Mouse (Mus musculus): Measurements from ENCODE around the gene Nr2f1.

Gene Nr2f1

GRCm38 (mm10) chr13:78198871-78199641 is 501 bp downstream of the Nr2f1 start:
- peak; percentile 68 for DNase-seq

- DNase-seq: peak; percentile 57
Measured at GRCm38 (mm10) chr13:78198391-78198870, 1.1 kb downstream of the Nr2f1 start.

- peak; percentile 72 for DNase-seq
Measured at GRCm38 (mm10) chr13:78197819-78198390, 1.7 kb downstream of the Nr2f1 start.

GRCm38 (mm10) chr13:78197286-78197818 is 2.2 kb downstream of the Nr2f1 start:
- peak; percentile 65 for DNase-seq

- DNase-seq: peak; percentile 19
Measured at GRCm38 (mm10) chr13:78196236-78196796, 3.2 kb downstream of the Nr2f1 start.

- no peak for DNase-seq
Measured at GRCm38 (mm10) chr13:78195601-78196115, 3.9 kb downstream of the Nr2f1 start.

GRCm38 (mm10) chr13:78194850-78195600 is 4.5 kb downstream of the Nr2f1 start:
- DNase-seq: peak; percentile 65

GRCm38 (mm10) chr13:78194135-78194849 is 5.3 kb downstream of the Nr2f1 start:
- peak; percentile 25 for DNase-seq

- peak; percentile 32 for DNase-seq
Measured at GRCm38 (mm10) chr13:78193211-78193610, 6.3 kb downstream of the Nr2f1 start.

- no peak for DNase-seq
Measured at GRCm38 (mm10) chr13:78189586-78189985, 10.0 kb downstream of the Nr2f1 start.

GRCm38 (mm10) chr13:78187833-78188232 is 11.7 kb downstream of the Nr2f1 start:
- DNase-seq: no peak

- no peak for DNase-seq
Measured at GRCm38 (mm10) chr13:78186340-78186946, 13.1 kb downstream of the Nr2f1 start.

GRCm38 (mm10) chr13:78184786-78185466 is 14.6 kb downstream of the Nr2f1 start:
- no peak for DNase-seq

- DNase-seq: no peak
Measured at GRCm38 (mm10) chr13:78183986-78184385, 15.6 kb downstream of the Nr2f1 start.

- DNase-seq: no peak
Measured at GRCm38 (mm10) chr13:78183004-78183403, 16.6 kb downstream of the Nr2f1 start.

- DNase-seq: peak; percentile 45
Measured at GRCm38 (mm10) chr13:78181930-78182558, 17.5 kb downstream of the Nr2f1 start.

- peak; percentile 69 for DNase-seq
Measured at GRCm38 (mm10) chr13:78181071-78181929, 18.3 kb downstream of the Nr2f1 start.

GRCm38 (mm10) chr13:78180261-78180660 is 19.3 kb downstream of the Nr2f1 start:
- DNase-seq: peak; percentile 27

GRCm38 (mm10) chr13:78179312-78180097 is 20.1 kb downstream of the Nr2f1 start:
- DNase-seq: peak; percentile 36

Measured in cerebellum, adult 9-10 months (tissue).